Mouse (Mus musculus): ENCODE data around the gene Rbm39. TPM values are rescaled to one million over a fixed set of nuclear protein-coding genes. Genes with fewer than 3 reads are reported as not detected.
"Not testable (repeated sequence)": the region's sequence is repeated elsewhere in the genome, so short reads cannot be mapped to it uniquely, and the experiment has no call there.

The Rbm39 gene
- 100 to 1,000 TPM; 246 to 293 TPM for total RNA-seq (2021)
- long read RNA-seq, experiment 1, transcript Rbm39-203 (17 exons, 2,810 nt), result major isoform, 54 of 234 reads
- long read RNA-seq, experiment 1, transcript Rbm39-201 (17 exons, 2,711 nt), result minor isoform, 53 of 234 reads
- long read RNA-seq, experiment 1, transcript Rbm39-225 (18 exons, 2,120 nt), result minor isoform, 22 of 234 reads
- long read RNA-seq, experiment 1, partial matches to known transcripts, result 16 of 234 reads
- long read RNA-seq, experiment 1, other reads (novel, unspliced or antisense), result 89 of 234 reads
- long read RNA-seq, experiment 2, transcript Rbm39-201 (17 exons, 2,711 nt), result major isoform, 57 of 259 reads
- long read RNA-seq, experiment 2, transcript Rbm39-203 (17 exons, 2,810 nt), result minor isoform, 50 of 259 reads
- long read RNA-seq, experiment 2, transcript Rbm39-225 (18 exons, 2,120 nt), result minor isoform, 21 of 259 reads
- long read RNA-seq, experiment 2, partial matches to known transcripts, result 16 of 259 reads
- long read RNA-seq, experiment 2, other reads (novel, unspliced or antisense), result 112 of 259 reads

GRCm38 (mm10) chr2:156180094-156180821 is at the start of gene Rbm39:
TSS of gene Rbm39 (minus strand) at chr2:156180238.
- peak; percentile 100 for DNase-seq (ENCODE audit: low spot score in 2 of 2)

DNA sequence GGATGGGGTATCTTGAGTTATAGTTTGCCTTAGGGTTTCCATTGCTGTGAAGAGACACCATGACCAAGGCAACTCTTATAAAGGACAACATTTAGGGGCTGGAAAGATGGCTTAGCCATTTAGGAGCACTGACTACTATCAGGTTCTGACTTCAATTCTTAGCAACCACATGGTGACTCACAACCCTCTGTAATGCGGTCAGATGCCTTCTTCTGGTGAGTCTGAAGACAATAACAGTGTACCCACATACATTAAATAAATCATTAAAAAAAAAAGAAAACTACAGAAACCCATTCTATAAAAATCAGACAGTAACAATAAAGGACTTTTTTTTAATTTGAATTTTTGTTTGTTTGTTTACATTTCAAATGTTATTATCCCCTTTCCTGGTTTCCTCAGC is 49.1 kb upstream of the Rbm39 start:
- no peak for DNase-seq (ENCODE audit: low spot score in 2 of 2)

DNA sequence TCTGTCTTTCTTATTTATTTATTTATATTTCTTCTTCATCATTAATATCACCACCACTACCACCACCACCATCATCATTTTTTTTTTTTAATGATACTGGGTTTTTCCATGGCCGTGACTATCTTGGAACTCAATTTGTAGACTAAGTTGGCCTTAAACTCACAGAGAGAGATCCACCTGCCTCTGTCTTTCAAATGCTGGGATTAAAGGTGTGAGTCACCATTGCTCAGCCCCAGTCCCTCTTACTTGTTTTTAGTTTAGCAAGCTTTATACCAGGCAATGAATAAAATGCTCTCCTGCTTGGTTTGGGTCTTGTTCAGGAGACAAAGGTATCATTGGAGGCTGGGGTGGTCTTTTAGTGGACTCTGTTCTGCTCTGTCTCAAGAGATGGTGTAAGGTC is 47.7 kb upstream of the Rbm39 start:
- no peak for DNase-seq (ENCODE audit: low spot score in 2 of 2)

- no peak for DNase-seq (ENCODE audit: low spot score in 2 of 2)
Observed at GRCm38 (mm10) chr2:156224043-156224442, 44.0 kb upstream of the Rbm39 start.

GRCm38 (mm10) chr2:156222100-156222499 is 42.1 kb upstream of the Rbm39 start:
- no peak for DNase-seq (ENCODE audit: low spot score in 2 of 2)

DNA sequence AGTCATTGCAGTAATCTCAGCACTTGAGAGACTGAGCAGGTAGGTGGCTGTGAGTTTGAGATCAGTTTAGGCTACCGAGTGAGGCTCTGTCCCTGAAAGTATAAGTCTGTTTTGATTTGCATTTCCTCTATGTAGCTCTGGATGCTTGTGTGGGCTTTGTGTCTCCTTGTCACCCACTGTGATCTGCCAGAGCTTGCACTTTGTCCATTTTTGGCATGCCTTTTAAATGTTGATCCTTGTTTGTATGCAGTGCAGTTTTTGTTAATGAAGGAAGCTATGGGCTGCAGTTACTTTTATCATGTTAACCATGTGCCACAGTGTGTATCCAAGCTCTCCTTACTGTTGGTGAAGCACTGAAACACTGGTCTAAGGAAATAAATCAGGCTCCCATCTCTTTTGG is 37.7 kb upstream of the Rbm39 start:
- DNase-seq (ENCODE audit: low spot score in 2 of 2), result no peak

DNA sequence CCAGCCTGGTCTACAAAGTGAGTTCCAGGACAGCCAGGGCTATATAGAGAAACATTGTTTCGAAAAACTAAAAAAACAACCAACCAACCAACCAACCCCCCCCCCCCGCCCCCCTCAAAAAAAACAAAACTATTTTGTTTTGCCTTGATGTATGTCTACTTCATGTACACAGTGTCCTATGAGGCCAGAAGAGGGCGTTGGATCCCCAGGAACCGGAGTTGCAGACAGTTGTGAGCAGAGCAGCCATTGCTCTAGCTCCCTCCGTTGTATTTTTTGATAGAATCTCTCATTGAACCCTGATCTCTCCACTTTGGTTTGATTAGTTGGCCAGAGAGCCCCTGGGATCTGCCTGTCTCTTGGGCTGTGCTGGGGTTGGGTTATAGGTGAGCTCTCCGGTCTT is 23.9 kb upstream of the Rbm39 start:
- DNase-seq (ENCODE audit: low spot score in 2 of 2), result no peak

GRCm38 (mm10) chr2:156202848-156203437 is 22.9 kb upstream of the Rbm39 start:
- peak in 1 of 2 experiments; percentile 45 for DNase-seq (ENCODE audit: low spot score in 2 of 2)

GRCm38 (mm10) chr2:156201486-156201885 is 21.4 kb upstream of the Rbm39 start:
- no peak for DNase-seq (ENCODE audit: low spot score in 2 of 2)

DNA sequence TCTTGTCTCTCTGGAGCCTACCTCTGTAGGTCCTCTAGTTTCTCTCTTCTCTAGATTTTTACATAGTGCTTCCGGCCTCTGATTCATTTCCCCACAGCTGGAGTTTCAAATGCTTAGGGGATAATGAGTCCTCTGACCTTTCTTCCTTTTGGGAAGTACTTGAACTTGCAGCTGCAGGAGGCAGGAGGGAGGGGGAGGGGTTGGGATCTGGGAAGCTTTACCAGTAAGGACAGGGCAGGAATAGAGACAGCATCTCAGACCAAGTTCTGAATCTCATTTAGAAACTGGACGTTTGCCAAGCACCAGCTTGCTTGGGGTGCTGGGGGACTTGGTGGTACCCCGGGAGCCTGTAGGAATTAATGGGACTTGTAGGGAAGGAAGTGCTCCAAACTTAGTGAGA is 19.9 kb upstream of the Rbm39 start:
- no peak for DNase-seq (ENCODE audit: low spot score in 2 of 2)

DNA sequence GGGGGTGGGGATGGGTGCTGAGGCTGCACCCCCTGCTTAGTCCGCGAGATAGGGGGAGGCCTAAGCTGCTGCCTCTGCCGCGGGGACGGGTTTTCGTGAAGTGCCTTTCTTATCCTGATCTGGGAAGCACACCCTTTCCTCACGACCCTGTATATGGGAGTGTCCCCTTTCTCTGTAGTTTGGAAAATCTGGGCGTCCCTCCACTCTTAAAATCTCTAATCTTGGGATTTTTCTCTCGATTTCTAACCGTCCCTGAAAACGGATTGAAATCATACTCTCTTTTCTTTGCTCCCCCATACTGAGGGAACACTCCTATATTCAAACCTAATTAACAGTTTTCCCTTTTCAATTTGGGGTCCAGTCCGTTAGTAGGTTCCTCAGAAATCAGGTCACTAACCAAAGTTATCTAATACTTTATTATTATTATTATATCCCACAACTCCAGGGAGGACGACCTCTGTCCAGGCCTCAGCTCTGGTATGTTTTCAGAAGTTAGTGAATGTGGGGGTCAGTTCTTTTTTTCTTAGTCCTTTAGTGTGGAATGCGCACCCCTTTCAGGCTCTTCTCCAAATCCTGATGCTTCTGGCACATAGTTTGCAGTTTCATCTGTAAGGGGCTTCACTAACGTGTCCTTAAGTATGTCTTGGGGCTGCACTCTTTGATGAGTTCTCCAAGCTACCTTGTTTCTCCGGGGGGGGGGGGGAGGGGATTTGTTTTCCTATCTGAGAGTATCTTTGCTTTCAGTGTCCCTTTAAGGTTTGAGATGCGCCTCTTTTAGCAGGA is 17.3 kb upstream of the Rbm39 start:
- DNase-seq (ENCODE audit: low spot score in 2 of 2), result no peak

- DNase-seq (ENCODE audit: low spot score in 2 of 2), result peak; percentile 99
Observed at GRCm38 (mm10) chr2:156196302-156197128, 16.5 kb upstream of the Rbm39 start, which contains the start of gene Phf20. TSS of gene Phf20 (plus strand) at chr2:156196466.

DNA sequence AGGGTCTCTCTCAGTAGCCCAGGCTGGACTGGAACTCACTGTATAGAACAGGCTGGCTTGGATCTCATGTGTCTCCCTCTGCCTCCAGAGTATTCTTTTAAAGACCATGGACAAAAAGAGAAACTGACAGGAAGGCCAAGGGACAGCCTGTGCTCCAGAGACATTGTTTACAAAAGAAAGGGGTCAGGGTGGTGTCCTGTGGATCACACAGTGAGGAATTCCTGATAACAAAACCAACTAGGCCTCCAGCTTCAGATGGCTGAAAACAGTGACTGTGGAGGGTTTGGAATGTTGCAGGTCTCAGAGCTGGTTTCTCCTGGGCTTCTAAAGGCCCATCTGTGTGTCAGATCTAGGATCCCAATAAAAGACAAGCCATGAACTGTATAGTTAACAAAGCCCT is 14.5 kb upstream of the Rbm39 start:
- no peak for DNase-seq (ENCODE audit: low spot score in 2 of 2)

GRCm38 (mm10) chr2:156193066-156193862 is 13.2 kb upstream of the Rbm39 start:
- DNase-seq (ENCODE audit: low spot score in 2 of 2), result no peak

GRCm38 (mm10) chr2:156192068-156192467 is 12.0 kb upstream of the Rbm39 start:
- no peak for DNase-seq (ENCODE audit: low spot score in 2 of 2)

- DNase-seq (ENCODE audit: low spot score in 2 of 2), result no peak
Observed at GRCm38 (mm10) chr2:156191540-156191939, 11.5 kb upstream of the Rbm39 start.

- no peak for DNase-seq (ENCODE audit: low spot score in 2 of 2)
Observed at GRCm38 (mm10) chr2:156190004-156190896, 10.2 kb upstream of the Rbm39 start.

DNA sequence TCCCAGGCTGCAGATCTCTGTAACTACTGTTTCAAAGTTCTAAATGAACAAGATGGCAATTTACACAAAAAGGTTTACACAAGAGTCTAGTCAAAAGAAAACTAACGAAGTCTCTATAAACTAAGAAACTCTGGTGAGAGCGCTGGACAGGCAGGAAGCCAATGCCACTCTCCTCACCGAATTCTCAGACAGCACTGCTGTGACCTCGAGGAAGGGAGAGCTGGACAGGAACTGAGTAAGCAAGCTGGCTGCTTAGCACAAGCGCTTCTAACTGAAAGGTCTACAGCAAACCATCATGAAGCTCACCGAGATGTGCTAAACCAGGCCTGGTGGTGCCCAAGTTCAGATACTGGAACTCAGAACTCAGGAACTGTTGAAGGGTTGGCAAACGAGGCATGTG is 9.2 kb upstream of the Rbm39 start:
- DNase-seq (ENCODE audit: low spot score in 2 of 2), result not testable (repeated sequence)
